Mouse (Mus musculus): Measurements from ENCODE around the gene Arhgap6.

Gene Arhgap6

DNA sequence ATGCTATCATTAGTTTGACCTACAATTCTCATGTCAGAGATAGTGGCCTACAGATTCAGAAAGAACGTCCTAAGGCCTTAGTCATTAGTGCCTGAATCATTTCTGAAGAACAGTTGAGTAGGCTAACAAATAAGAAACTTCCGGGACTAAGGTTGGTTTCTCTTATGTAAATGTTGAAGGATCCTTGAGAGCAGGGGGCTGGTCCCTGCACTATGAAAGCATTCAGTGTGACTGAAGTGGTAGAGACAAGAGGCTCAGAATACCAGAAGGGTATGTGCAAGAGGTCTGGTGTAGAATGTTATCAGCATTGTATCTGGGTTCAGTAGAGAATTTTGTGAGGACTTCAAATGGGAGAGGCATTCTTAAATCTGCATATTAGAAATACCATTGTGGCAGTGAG, 185.5 kb downstream of the Arhgap6 start:
- no peak for DNase-seq (ENCODE audit: low spot score)

DNA sequence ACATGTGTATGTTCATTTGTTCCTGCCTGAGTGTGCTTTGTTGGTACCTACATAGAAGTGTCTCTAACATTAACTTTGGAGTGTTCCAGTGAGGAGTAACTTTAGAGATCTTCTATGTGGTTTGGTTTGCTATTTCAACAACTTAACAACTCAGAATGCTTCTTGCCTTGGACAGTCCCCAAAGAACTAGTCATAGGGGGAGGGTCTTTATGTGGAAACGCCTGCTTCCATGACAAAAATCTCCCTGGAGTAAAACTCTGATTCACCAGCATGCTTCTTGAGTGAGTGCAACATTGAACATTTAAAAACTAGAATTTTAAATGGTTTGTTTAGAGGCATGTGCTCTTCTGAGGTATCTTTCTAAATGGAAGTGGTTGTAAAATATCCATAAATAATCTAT, 212.2 kb downstream of the Arhgap6 start:
- DNase-seq (ENCODE audit: low spot score) = no peak

DNA sequence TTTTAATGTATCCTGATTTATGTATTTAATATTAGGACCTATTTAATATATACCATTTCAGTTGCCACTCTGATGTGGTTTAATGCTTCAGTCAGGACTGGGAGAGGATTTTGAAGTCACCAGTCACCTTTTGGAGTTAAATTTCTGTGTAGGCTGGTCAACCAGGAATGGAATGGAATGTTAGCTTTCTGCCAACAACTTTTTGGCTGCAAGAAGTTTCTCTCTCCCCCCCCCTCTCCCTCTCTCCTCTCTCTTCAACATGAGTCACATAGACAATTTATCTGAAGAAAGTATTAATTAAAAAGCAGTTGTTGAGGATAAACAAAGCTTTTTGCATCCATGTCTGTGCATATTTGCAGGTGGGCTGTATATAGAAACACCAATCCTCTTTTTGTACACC, 217.8 kb downstream of the Arhgap6 start:
- no peak for DNase-seq (ENCODE audit: low spot score)

DNA sequence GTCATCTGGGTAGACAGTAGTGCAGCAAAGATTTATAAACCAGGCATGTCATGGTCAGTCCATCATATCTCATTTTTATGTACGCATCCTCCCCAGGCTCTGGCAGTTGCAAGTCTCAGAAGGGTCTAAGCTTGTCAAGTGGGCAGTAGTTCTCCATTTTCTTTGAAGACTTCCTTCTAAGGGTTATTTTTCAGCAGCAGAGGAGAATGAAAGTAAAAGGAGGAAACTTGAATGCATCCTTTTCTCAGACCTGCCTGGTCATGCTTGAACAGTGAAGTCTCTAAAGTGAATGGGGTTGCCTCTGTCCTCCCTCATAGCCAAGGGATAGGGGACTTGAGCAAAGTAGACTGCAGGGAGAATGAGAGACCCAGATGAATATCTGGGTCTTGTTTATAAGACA, 239.5 kb downstream of the Arhgap6 start:
- DNase-seq (ENCODE audit: low spot score) = no peak

DNA sequence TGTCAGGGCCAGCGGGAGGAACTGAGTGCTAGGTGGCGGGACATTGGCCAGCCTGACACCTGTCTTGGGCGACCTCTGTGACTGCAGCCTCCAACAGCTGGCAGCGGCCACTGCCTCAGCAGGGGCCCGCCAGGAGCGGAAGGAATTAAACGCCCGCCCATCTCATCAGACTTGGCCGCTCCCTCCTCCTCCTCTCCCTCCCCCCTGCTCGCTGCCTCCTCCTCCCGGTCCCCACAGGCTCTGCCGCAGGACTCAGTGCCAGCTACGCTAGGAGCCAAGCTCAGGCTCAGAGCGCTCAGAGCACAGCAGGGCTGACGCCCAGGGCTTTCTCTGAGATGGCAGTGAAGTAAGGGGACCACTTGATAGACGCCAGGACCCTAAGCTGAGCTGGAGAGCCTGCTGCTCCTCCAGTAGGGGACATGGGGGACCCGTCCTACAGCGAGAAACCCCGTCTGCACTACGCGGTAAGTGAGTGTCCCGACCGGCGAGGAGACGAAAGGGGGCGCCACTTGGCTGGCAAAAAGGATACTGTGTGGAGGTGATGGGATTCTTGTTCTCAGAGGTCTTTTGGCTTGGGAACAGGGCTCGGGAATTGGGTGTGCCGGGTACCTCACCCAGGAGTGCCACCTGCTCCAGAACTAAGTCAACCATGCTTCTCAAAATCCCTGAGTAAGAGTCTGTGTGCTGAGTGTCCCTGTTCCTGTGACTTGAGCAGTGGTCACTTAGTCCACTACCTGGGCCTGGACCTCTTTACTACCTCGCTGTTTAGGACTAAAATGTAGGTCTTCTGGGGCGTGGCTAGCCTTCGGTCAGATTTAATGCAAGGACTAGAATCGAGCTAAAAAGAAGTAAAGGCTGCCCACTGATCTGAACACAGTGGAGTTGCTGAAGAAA, 241.8 kb downstream of the Arhgap6 start:
- peak; percentile 67 for DNase-seq (ENCODE audit: low spot score)

DNA sequence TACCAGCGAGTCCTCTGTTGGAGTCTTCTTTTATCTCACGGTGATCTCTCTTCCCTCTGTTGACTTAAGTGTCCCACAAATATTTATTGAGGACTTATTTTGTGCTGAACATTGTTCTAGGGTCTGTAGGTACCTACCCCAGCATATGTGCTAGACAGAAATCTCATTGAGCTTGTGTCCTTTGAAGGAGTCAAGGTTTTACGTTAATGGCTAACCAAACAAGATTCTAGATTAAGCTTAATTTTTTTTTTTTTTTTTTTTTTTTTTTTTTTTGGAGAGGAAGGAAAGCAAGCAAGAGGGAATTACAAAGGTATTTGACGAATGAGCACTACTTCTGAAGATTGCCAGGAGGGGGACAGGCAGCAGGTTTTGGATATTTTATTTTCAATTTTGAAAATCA, 242.5 kb downstream of the Arhgap6 start:
- DNase-seq (ENCODE audit: low spot score) = no peak

DNA sequence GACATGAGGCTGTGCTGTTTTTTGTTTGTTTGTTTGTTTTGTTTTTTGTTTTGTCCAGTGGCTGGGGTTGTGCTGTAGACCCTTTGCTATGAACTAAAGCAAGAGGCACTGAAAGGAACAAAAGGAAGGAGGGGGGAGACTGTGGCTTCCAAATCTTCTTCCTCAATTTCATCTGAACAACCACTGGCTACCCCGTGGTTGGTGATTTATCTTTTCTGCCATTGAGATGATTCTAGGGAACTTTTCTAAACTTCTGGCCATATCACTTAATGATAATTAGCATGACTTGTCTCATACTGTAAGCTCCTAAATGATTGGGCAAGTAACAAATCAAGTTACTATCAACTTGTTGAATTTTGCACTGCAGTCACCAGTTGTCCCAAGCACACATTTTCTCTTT, 249.0 kb downstream of the Arhgap6 start:
- DNase-seq (ENCODE audit: low spot score) = no peak

DNA sequence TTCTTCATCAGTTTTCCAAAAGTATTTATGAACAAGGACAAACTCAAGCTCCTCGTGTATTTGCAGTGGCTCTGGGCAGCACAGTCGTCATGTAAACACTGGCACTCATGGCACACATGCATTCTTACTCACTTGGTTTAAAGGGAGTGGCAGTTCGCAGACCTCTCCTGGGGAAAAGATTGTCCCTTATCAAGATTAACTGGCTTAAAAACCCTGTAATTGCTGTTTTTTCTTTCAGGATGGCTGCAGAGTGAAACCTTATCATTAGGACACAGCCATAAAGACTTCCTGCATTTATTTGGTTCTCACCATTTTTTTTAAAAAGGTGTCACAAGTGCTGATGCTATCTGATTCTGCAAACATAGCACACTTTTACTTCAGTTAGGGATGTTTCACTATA, 252.7 kb downstream of the Arhgap6 start:
- no peak for DNase-seq (ENCODE audit: low spot score)

DNA sequence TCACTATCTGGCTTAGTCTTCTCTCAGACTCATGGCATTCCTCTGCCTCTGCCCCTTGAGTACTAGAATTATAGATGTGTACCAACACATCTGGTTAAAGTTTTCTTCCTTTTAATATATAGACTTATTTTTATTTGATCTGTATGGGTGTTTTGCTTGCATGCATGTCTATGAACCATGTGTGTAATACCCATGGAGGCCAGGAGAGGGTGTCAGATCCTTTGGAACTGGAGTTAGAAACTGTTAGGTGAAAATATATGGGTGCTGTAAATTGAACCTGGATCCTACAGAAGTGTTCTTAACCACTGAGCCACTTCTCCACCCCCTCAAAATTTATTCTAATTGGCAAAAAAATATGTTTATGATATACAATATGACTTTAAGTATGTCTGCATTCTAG, 254.7 kb downstream of the Arhgap6 start:
- DNase-seq (ENCODE audit: low spot score) = no peak

DNA sequence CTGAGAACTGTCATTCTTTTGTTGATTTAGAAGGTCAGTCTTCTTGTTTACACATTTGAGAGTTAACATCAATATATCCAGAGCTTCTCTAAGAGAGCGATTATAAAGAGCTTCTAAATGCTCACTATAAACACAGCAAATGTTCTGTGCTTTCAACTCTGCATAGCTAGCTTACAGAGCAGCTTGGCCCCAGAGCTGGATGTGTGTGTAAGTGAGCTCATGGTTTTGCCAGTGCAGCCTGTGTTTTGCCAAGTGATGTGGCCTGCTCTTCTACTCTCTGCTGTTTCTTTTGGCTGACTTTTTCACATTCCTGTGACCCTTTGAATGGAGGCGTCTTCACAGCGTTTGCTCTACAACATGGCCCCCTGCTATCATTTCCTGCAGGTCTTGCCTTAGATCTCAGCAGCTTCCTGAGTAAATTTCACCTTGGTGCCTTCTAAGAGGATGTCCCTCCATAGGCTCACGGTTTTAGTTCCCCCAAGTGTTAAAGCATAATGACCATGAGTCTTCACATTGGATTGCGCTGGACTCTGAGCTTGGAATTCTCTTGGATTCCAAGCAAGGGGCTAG, 259.1 kb downstream of the Arhgap6 start:
- DNase-seq (ENCODE audit: low spot score) = peak; percentile 9

DNA sequence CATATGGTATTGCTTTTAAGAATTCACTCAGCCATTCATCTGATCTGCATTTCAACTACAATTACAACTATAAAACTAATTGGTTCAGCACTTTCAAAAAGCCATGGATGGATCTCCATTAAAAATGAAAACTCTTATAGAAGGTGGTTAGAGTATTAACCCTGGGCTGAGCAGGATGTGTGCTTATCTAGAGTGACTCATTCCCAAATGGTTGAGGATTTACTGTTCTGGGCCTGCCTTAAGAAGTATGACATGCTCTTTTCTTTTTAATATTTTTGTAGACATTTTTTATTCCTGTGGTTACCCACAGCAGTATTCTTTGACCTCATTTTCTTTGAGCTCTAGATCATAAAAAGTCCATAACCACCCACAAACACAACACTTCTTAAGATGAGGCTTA, 267.7 kb downstream of the Arhgap6 start:
- no peak for DNase-seq (ENCODE audit: low spot score)

DNA sequence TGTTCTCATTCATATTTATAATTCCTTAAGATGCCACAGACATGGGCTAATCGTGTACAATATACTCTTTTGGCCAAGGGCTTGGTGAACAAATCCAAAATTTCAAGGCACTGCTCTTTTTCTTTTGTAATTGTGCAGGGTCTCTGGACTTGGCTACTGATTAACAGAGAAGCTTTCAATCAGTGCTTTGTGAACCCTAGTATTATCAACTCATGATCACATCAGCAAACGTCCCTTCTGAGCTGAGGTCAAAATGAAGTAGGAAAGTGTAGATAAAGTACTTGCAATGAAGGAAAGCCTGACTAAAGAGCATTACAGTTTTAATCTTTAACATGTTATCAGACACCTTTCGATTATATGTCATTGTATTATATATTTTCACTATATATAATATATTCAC, 270.4 kb downstream of the Arhgap6 start:
- no peak for DNase-seq (ENCODE audit: low spot score)

DNA sequence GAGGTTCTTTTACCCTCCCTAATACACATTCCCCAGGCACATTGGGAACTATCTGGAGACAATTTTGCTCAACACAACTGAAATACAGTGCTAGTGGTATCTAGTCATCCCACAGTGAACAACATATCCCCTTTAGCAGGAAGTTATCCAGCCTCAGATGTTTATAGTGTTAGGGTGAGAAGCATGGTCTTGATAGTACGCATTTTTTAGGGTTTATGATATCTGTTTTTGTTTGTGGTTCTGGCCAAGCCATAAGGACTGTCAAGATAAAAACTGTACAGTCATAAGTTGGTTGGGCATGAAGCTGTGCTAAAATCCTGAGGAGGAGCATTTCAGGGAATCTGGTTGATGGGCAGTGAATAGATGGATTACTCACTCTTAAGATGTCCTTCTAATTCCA, 271.0 kb downstream of the Arhgap6 start:
- no peak for DNase-seq (ENCODE audit: low spot score)

DNA sequence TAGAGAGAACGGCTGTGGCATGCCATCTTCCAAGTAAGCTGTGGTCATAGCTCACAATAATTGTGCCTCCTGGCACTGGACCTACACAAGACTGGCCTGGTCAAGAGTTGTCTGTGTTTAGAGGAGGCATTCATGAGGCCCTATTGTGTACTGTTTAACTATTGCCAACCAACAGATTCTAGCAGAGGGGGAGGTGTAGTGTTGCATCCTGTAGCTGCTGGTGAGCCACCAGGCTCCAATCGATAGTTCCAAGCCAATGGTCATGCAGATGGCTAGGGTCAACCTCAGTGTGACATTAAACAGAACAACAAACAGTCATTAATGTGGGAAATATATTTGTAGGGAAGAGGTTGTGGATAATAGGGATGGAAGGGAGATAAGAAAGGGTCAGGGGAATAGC, 280.1 kb downstream of the Arhgap6 start:
- no peak for DNase-seq (ENCODE audit: low spot score)

DNA sequence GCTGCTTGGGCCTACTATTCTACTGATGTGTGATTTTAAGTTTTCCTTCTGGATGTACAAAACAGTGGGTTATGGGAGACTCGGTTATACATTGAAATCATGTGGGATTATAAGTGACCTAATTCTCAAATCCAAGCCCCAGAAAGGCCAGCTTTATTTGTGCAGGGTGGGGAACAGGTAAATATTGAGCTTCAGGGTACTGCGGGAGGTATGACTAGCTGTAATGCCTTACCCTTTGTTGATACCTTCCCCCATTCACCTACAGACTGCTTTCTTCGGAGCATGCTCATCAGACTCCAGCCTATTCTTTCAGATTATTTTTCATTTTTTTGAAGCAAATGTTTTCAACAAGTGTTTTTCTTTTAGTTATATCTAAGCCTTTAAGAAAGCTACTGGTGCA, 286.7 kb downstream of the Arhgap6 start:
- no peak for DNase-seq (ENCODE audit: low spot score)

DNA sequence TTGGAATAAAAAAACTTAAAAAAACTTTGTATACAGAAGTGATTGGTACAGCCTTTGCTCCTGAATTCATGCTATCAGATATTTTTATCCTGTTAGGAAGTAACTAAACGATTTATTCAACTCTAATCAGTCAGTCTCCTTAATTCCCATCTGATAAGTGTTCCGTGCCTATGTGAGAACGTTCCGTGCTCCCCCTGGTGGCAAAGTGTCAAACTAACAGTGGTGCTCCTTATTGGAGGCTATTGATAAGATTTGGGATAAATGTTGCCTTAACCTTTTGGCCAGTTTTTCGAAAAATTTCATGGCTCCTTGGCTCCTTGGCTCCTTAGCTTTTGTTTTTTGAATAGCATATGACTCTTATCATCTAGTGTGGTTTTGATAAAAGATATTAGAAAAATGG, 291.0 kb downstream of the Arhgap6 start:
- DNase-seq (ENCODE audit: low spot score) = peak; percentile 74

DNA sequence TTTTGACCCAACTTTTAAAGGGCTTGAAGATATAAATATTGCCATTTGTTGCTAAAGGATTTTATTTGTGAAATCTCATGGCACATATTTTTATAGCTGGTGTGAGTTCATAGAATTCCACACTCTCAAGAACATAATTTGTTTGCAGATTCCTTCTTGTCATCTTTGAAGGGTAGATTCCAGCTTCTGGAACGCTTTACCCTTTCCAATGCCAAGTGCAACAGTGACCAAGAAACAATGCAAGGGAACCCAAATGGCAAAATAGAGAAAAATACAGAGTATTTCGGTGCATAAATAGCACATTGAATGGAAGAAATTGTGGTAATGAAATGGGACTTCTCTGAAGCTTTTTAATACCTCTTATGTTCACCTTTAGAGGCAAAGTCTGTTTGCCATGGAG, 294.3 kb downstream of the Arhgap6 start:
- no peak for DNase-seq (ENCODE audit: low spot score)

DNA sequence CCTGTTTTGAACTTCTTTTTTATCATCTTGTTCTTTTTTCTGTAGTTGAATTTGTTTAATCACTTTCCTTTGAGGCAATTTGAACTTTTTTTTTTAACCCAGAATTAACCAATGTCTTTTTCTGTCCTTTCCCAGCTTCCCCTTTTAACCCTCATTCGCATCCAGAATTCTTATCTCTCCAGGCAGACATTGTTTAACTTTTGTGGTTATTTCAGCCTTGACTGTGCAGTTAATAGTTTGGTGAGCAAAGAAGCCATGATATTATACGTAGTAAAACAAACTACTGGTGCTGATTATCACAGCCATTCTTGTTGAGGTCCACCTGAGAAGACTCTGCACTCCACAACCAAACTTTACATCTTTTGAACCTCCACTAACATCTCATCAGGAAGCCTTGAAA, 299.7 kb downstream of the Arhgap6 start:
- DNase-seq (ENCODE audit: low spot score) = no peak

DNA sequence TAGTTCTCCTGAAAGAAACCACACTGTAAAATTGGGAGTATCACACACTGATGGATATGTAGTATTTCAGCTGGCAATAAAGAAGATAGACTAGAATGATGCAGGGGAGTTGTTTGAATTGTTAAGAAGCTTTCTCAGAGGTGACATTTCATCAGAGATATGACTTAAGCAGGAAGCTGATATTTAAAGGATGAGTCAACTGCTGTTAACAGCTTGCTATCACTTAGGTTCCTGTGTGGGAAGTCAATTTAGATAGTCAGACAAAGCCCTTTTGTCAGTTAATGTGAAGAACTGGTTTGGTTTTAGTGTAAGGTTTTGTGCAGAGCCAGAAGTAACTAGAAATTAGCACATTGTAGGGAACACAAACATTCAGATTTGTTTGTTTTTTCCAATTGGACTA, 300.7 kb downstream of the Arhgap6 start:
- DNase-seq (ENCODE audit: low spot score) = no peak

DNA sequence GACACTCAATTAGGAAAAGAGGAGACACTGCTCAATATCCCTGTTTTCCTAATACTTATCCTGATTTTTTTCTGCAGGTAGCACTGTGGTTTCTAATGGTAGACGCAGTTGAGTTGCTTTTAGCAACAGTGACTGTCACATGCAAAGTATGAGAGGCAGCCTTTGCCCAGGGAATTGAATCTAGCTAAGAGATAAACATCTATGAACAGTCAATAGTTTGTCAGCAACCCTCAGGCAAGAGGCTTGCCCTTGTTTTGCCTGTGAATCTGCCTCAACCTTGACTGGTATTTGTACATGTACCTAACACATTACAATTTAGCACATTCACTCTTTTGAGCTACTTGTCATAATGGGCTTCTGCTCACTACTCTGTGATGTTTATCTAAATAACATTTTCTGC, 307.8 kb downstream of the Arhgap6 start:
- no peak for DNase-seq (ENCODE audit: low spot score)

DNA sequence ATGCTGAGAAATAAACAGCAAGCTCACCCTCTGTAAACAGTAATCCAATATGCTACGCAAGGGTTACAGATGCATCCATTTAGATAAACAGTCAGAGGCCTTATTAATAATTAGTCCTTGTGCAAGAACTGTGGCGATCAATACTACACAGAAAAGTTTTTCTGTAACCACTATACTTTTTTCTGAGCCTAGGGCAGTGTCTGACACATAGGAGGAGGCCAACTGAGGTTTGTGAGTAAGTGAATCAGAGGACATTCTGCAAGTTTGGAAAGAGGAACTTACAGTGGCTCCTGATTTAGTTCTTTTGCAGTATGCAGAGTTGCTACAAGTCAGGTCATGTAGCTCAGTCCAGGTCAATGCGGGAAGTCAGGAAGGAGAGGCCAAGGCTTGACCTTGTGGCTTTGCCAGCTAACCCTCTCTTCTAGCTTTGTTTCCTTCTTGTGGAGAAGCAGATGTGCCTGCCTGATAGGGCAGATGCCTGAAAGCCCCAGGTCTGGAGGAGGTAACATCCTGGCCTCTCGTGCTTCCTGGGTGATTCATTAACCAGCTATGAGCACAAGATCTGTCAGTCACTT, 311.2 kb downstream of the Arhgap6 start:
- peak; percentile 14 for DNase-seq (ENCODE audit: low spot score)

DNA sequence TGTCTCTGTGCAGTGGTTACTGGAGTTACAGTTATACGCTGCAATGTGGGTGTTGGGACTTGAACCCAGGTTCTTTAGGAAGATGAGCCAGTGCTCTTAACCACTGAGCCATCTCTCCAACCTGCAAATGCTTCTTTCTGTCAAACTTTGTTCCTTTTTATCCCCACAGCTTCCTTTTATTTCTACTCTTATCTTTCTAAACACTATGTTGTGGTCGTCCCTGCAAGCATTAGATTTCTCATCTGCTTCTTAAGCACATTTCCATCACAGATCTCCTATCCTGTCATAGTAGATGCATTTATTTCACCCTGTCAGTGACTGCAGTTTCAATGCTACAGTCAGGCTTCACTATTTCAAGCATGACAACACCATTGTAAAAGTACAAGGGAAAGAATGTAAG, 312.5 kb downstream of the Arhgap6 start:
- no peak for DNase-seq (ENCODE audit: low spot score)

DNA sequence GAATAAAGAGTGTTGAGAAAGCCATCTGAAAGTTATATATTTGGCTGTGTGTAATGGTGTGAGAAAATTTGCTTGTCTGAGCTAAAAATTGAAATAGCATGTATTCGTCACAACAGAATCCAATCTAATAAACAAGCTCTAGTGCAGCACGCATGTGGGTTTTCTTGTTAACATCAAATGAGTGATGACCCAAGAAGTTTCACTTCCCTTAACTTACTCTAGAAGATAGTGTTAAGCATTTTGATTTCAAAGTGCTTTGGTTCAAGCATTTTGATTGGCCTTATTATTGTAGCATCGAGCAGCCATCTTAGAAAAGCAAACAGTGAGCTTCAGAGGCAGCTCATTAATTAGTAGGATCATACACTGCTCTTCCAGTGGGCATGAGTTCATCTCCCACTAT, 315.1 kb downstream of the Arhgap6 start:
- no peak for DNase-seq (ENCODE audit: low spot score)

DNA sequence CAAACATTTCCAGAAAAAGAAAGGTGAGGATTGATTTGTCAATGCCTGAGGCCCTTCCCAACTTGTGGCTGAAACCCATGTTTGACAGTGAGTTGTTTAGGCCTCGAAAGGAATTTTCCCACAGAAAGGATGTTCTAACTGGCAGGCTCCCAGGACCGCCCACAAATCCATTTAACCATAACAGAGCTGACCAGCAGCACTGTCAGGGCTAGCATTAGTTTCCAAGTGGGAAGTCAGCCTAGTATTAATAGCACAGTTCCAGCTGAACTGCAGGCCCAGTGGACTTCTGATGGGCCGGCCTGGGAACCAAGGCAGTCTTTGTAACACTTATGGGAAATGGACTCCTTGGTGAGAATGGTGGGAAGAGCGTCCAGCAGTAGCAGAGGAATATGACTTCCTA, 317.8 kb downstream of the Arhgap6 start:
- no peak for DNase-seq (ENCODE audit: low spot score)
